Mouse (Mus musculus) neural tube, embryonic 10.5 days (tissue): ENCODE measurements around the gene Ifnb1.
"Not testable (repeated sequence)": the region's sequence is repeated elsewhere in the genome, so short reads cannot be mapped to it uniquely, and the experiment has no call there.

ENCODE experiments used
- DNase-seq: peaks from one replicate; pipeline ENCODE4 v3.0.0-alpha.2; 2017; ENCODE audit warnings: low spot score; ENCODE audit errors: extremely low spot score

Gene Ifnb1

GRCm38 (mm10) chr4:88522674-88523073 is at the start of gene Ifnb1:
TSS of gene Ifnb1 (minus strand) at chr4:88522774.
- no peak for DNase-seq

- DNase-seq: no peak
Observed at GRCm38 (mm10) chr4:88571698-88572097, 49.1 kb upstream of the Ifnb1 start, which contains the start of gene Ifna14. TSS of gene Ifna14 (minus strand) at chr4:88571798.

- DNase-seq: no peak
Observed at GRCm38 (mm10) chr4:88561791-88562190, 39.2 kb upstream of the Ifnb1 start.

GRCm38 (mm10) chr4:88558145-88558544 is 35.6 kb upstream of the Ifnb1 start, which contains the start of gene Ifna15:
TSS of gene Ifna15 (minus strand) at chr4:88558245.
- not testable (repeated sequence) for DNase-seq

- DNase-seq: peak; percentile 62
Observed at GRCm38 (mm10) chr4:88550161-88550945, 27.8 kb upstream of the Ifnb1 start.

GRCm38 (mm10) chr4:88547986-88548385 is 25.4 kb upstream of the Ifnb1 start:
- no peak for DNase-seq

GRCm38 (mm10) chr4:88543649-88544234 is 21.2 kb upstream of the Ifnb1 start:
- no peak for DNase-seq

GRCm38 (mm10) chr4:88537328-88537727 is 14.8 kb upstream of the Ifnb1 start:
- DNase-seq: no peak

- DNase-seq: no peak
Observed at GRCm38 (mm10) chr4:88536640-88537039, 14.1 kb upstream of the Ifnb1 start.

- DNase-seq: no peak
Observed at GRCm38 (mm10) chr4:88535742-88536141, 13.2 kb upstream of the Ifnb1 start.

- no peak for DNase-seq
Observed at GRCm38 (mm10) chr4:88534903-88535302, 12.3 kb upstream of the Ifnb1 start.

- DNase-seq: no peak
Observed at GRCm38 (mm10) chr4:88533499-88533898, 10.9 kb upstream of the Ifnb1 start.

GRCm38 (mm10) chr4:88530892-88531291 is 8.3 kb upstream of the Ifnb1 start:
- no peak for DNase-seq

GRCm38 (mm10) chr4:88530271-88530670 is 7.7 kb upstream of the Ifnb1 start:
- DNase-seq: no peak

- DNase-seq: no peak
Observed at GRCm38 (mm10) chr4:88526379-88527049, 3.9 kb upstream of the Ifnb1 start.

- DNase-seq: no peak
Observed at GRCm38 (mm10) chr4:88525393-88525792, 2.8 kb upstream of the Ifnb1 start.

- DNase-seq: no peak
Observed at GRCm38 (mm10) chr4:88523241-88523640, 667 bp upstream of the Ifnb1 start.

GRCm38 (mm10) chr4:88517957-88518356 is 4.6 kb downstream of the Ifnb1 start:
- DNase-seq: no peak

- no peak for DNase-seq
Observed at GRCm38 (mm10) chr4:88515711-88516211, 6.8 kb downstream of the Ifnb1 start.

GRCm38 (mm10) chr4:88515250-88515649 is 7.3 kb downstream of the Ifnb1 start:
- no peak for DNase-seq

GRCm38 (mm10) chr4:88514403-88514802 is 8.2 kb downstream of the Ifnb1 start:
- DNase-seq: peak; percentile 35

- no peak for DNase-seq
Observed at GRCm38 (mm10) chr4:88513743-88514142, 8.8 kb downstream of the Ifnb1 start.
